Mouse (Mus musculus): ENCODE measurements around the gene Acadvl.

The Acadvl gene
- long read RNA-seq, experiment 1, transcript Acadvl-202 (20 exons, 2,168 nt): major isoform, 197 of 229 reads
- long read RNA-seq, experiment 1, partial matches to known transcripts: 11 of 229 reads
- long read RNA-seq, experiment 1, other reads (novel, unspliced or antisense): 19 of 229 reads
- long read RNA-seq, experiment 2, transcript Acadvl-202 (20 exons, 2,168 nt): major isoform, 281 of 333 reads
- long read RNA-seq, experiment 2, partial matches to known transcripts: 22 of 333 reads
- long read RNA-seq, experiment 2, other reads (novel, unspliced or antisense): 27 of 333 reads

GRCm38 (mm10) chr11:70014880-70015558 lies at the start of gene Acadvl:
Gene Acadvl, minus strand, starts transcription at chr11:70015411.
- intact Hi-C loops (cut with DNase I): no loop called here

GRCm38 (mm10) chr11:70063053-70063452 lies 47.8 kb upstream of the Acadvl start:
- intact Hi-C loops (cut with DNase I): no loop called here

- intact Hi-C loops (cut with DNase I): loop anchor here (5.0 kb wide), 2 partner anchors 117 to 142 kb away; no protein-coding TSS in a partner anchor
These were observed 44.7 kb upstream of the Acadvl start for GRCm38 (mm10) chr11:70059930-70060329.

- intact Hi-C loops (cut with DNase I): loop anchor here (5.0 kb wide), 2 partner anchors 119 to 144 kb away; no protein-coding TSS in a partner anchor
These were observed 42.6 kb upstream of the Acadvl start for GRCm38 (mm10) chr11:70057805-70058204.

GRCm38 (mm10) chr11:70055618-70056214 lies 40.5 kb upstream of the Acadvl start:
- intact Hi-C loops (cut with DNase I): loop anchor here (2.0 to 5.0 kb wide), 3 partner anchors 122 to 157 kb away; partner anchors contain the start of gene Slc16a11

GRCm38 (mm10) chr11:70053898-70054570 lies 38.8 kb upstream of the Acadvl start, which contains the start of gene Asgr1:
Gene Asgr1, plus strand, starts transcription at chr11:70054085.
- intact Hi-C loops (cut with DNase I): loop anchor here (2.0 kb wide), 1 partner anchor 159 kb away; the partner anchor contains the start of gene Slc16a11

- intact Hi-C loops (cut with DNase I): no loop called here
These were observed 37.9 kb upstream of the Acadvl start for GRCm38 (mm10) chr11:70053156-70053555.

GRCm38 (mm10) chr11:70049816-70050215 lies 34.6 kb upstream of the Acadvl start:
- intact Hi-C loops (cut with DNase I): no loop called here

- intact Hi-C loops (cut with DNase I): no loop called here
These were observed 34.2 kb upstream of the Acadvl start for GRCm38 (mm10) chr11:70049366-70049765.

- intact Hi-C loops (cut with DNase I): no loop called here
These were observed 30.2 kb upstream of the Acadvl start for GRCm38 (mm10) chr11:70045435-70045834.

GRCm38 (mm10) chr11:70043665-70044064 lies 28.5 kb upstream of the Acadvl start:
- intact Hi-C loops (cut with DNase I): no loop called here

GRCm38 (mm10) chr11:70042309-70043085 lies 27.3 kb upstream of the Acadvl start:
- intact Hi-C loops (cut with DNase I): no loop called here

GRCm38 (mm10) chr11:70040184-70040583 lies 25.0 kb upstream of the Acadvl start:
- intact Hi-C loops (cut with DNase I): no loop called here

- intact Hi-C loops (cut with DNase I): no loop called here
These were observed 24.4 kb upstream of the Acadvl start for GRCm38 (mm10) chr11:70039631-70040030.

GRCm38 (mm10) chr11:70038174-70038573 lies 23.0 kb upstream of the Acadvl start:
- intact Hi-C loops (cut with DNase I): no loop called here

GRCm38 (mm10) chr11:70031321-70031670 lies 16.1 kb upstream of the Acadvl start:
- intact Hi-C loops (cut with DNase I): no loop called here

GRCm38 (mm10) chr11:70030651-70031320 lies 15.6 kb upstream of the Acadvl start:
- intact Hi-C loops (cut with DNase I): no loop called here

GRCm38 (mm10) chr11:70029829-70030550 lies 14.8 kb upstream of the Acadvl start:
- intact Hi-C loops (cut with DNase I): no loop called here

GRCm38 (mm10) chr11:70029130-70029801 lies 14.1 kb upstream of the Acadvl start:
- intact Hi-C loops (cut with DNase I): no loop called here
